Mouse (Mus musculus) intestine, embryonic 15.5 days (tissue): ENCODE measurements around the gene Phf1. TPM values are rescaled to one million over a fixed set of nuclear protein-coding genes. Genes with fewer than 3 reads are reported as not detected.
"Not testable (repeated sequence)": the region's sequence is repeated elsewhere in the genome, so short reads cannot be mapped to it uniquely, and the experiment has no call there.

Source experiments
- ATAC-seq: fragments of 200-750 bp; cut with Nextera tagmentation; 2 replicates; pipeline ENCODE4 v1.8.0; 2017; ENCODE audit warnings: moderate TSS enrichment, moderate library complexity
- H3K27ac ChIP-seq: fragments of 300-500 bp; sonication (generic); 2 replicates; pipeline ENCODE4 v1.5.1; 2015; ENCODE audit warnings: mild to moderate bottlenecking, inconsistent platforms
- H3K27me3 ChIP-seq: fragments of 300-500 bp; sonication (generic); replicated peaks from 2 replicates; pipeline ENCODE4 v1.6.1; 2015; ENCODE audit warnings: inconsistent platforms
- H3K36me3 ChIP-seq: fragments of 300-500 bp; sonication (generic); 2 replicates; pipeline ENCODE4 v1.6.1; 2015; ENCODE audit warnings: inconsistent platforms
- H3K4me1 ChIP-seq: fragments of 300-500 bp; sonication (generic); replicated peaks from 2 replicates; pipeline ENCODE4 v1.6.1; 2015; ENCODE audit warnings: inconsistent platforms
- H3K4me2 ChIP-seq: fragments of 300-500 bp; sonication (generic); replicated peaks from 2 replicates; pipeline ENCODE4 v1.6.1; 2015; ENCODE audit warnings: mild to moderate bottlenecking, inconsistent platforms
- H3K4me3 ChIP-seq: fragments of 300-500 bp; sonication (generic); replicated peaks from 2 replicates; pipeline ENCODE4 v1.5.1; 2015; ENCODE audit warnings: inconsistent platforms
- H3K9ac ChIP-seq: fragments of 300-500 bp; sonication (generic); 2 replicates; pipeline ENCODE4 v1.6.1; 2015; ENCODE audit warnings: inconsistent platforms
- H3K9me3 ChIP-seq: fragments of 300-500 bp; sonication (generic); 2 replicates; pipeline ENCODE4 v1.6.1; 2016; ENCODE audit warnings: inconsistent platforms
- WGBS: fragments of 180-500 bp; shearing (Covaris S2); methylation state at CpG from one replicate; pipeline ENCODE4 v1.1.7; 2015; 5-methylcytosine and 5-hydroxymethylcytosine counted together
- polyA plus RNA-seq: library from polyadenylated mRNA; unstranded; fragments of >200 nt; fragmentation: Nextera tagmentation; extraction: Ambion mirVana; gene quantifications from 2 replicates; pipeline ENCODE4 v1.2.1, GENCODE M21; 2015

Phf1 gene
- polyA plus RNA-seq, 1 experiment from 2014 or later: 6.9 TPM

GRCm38 (mm10) chr17:26972703-26973574 lies 40.1 kb downstream of the Phf1 start, which contains the start of gene Zbtb9:
Zbtb9 (plus strand) TSS chr17:26973167.
- Histone ChIP-seq H3K27me3 (no peaks in the 10 kb centered on the region), H3K4me1 (peaks cover 33% of the 10 kb centered on the region), H3K4me2 (peak within 1 kb of the TSS; percentile 88), H3K4me3 (peak within 1 kb of the TSS; percentile 89), H3K36me3 (peaks cover 14% of the 10 kb centered on the region; the same call in 1 of the 2 replicates), H3K9me3 (no peaks in the 10 kb centered on the region), H3K27ac (peak within 1 kb of the TSS; percentile 91), H3K9ac (peak within 1 kb of the TSS; percentile 91)
- peak; percentile 100 for ATAC-seq
- WGBS: under 1% methylated on average over 74 of the region's 75 CpGs

- no peak overlapping the region for H3K4me3 ChIP-seq
- H3K27ac ChIP-seq: no peak overlapping the region
- no peak overlapping the region for H3K9ac ChIP-seq
- peak overlapping the region; percentile 88; the same call in 1 of the 2 replicates for H3K4me2 ChIP-seq
- no peaks in the 10 kb centered on the region for H3K27me3 ChIP-seq
- H3K36me3 ChIP-seq: peaks cover 16% of the 10 kb centered on the region; the same call in 1 of the 2 replicates
- H3K4me1 ChIP-seq: peaks cover 33% of the 10 kb centered on the region
- ATAC-seq: no peak
- 93% methylated on average over 15 of the region's 15 CpGs for WGBS
- H3K9me3 ChIP-seq: no peaks in the 10 kb centered on the region
Observed at GRCm38 (mm10) chr17:26974547-26974946, 41.7 kb downstream of the Phf1 start.

GRCm38 (mm10) chr17:26975415-26975814 lies 42.6 kb downstream of the Phf1 start:
- no peak overlapping the region for H3K27ac ChIP-seq
- H3K27me3 ChIP-seq: no peaks in the 10 kb centered on the region
- no peak overlapping the region for H3K4me3 ChIP-seq
- H3K9ac ChIP-seq: no peak overlapping the region
- no peaks in the 10 kb centered on the region for H3K9me3 ChIP-seq
- no peak for ATAC-seq
- no peak overlapping the region for H3K4me2 ChIP-seq
- H3K4me1 ChIP-seq: peaks cover 33% of the 10 kb centered on the region
- peaks cover 16% of the 10 kb centered on the region; the same call in 1 of the 2 replicates for H3K36me3 ChIP-seq

- not testable (repeated sequence) for H3K9me3 ChIP-seq, ATAC-seq, H3K27me3 ChIP-seq, H3K27ac ChIP-seq, H3K4me3 ChIP-seq, H3K9ac ChIP-seq, H3K4me2 ChIP-seq
- 90% methylated on average over 6 of the region's 6 CpGs for WGBS
- Histone ChIP-seq H3K4me1 (peaks cover 22% of the 10 kb centered on the region), H3K36me3 (peaks cover 16% of the 10 kb centered on the region; the same call in 1 of the 2 replicates)
Observed at GRCm38 (mm10) chr17:26977354-26977753, 44.5 kb downstream of the Phf1 start.

GRCm38 (mm10) chr17:26979426-26979825 lies 46.6 kb downstream of the Phf1 start:
- H3K9ac ChIP-seq: no peak overlapping the region
- no peak overlapping the region for H3K4me3 ChIP-seq
- H3K4me2 ChIP-seq: no peak overlapping the region
- no peaks in the 10 kb centered on the region for H3K9me3 ChIP-seq
- no peaks in the 10 kb centered on the region for H3K27me3 ChIP-seq
- peaks cover 16% of the 10 kb centered on the region; the same call in 1 of the 2 replicates for H3K36me3 ChIP-seq
- ATAC-seq: no peak
- peaks cover 12% of the 10 kb centered on the region for H3K4me1 ChIP-seq
- 78% methylated on average over 2 of the region's 2 CpGs for WGBS
- no peak overlapping the region for H3K27ac ChIP-seq

GRCm38 (mm10) chr17:26981050-26981449 lies 48.2 kb downstream of the Phf1 start:
- Histone ChIP-seq H3K4me3 (no peak overlapping the region), H3K4me1 (0 out of 2 replicates have a peak, but pooled peaks cover 3% of the 10 kb centered on the region), H3K9me3 (no peaks in the 10 kb centered on the region), H3K27me3 (no peaks in the 10 kb centered on the region), H3K9ac (no peak overlapping the region), H3K27ac (no peak overlapping the region), H3K4me2 (no peak overlapping the region), H3K36me3 (peaks cover 10% of the 10 kb centered on the region; the same call in 1 of the 2 replicates)
- no peak for ATAC-seq
- WGBS: 62% methylated on average over 2 of the region's 2 CpGs

- H3K4me3 ChIP-seq: no peak overlapping the region
- 86% methylated on average over 4 of the region's 4 CpGs for WGBS
- no peaks in the 10 kb centered on the region for H3K27me3 ChIP-seq
- no peak overlapping the region for H3K9ac ChIP-seq
- no peaks in the 10 kb centered on the region for H3K36me3 ChIP-seq
- no peak overlapping the region for H3K27ac ChIP-seq
- no peak overlapping the region for H3K4me2 ChIP-seq
- H3K9me3 ChIP-seq: no peaks in the 10 kb centered on the region
- ATAC-seq: no peak
- H3K4me1 ChIP-seq: no peaks in the 10 kb centered on the region
Observed at GRCm38 (mm10) chr17:26983382-26983781, 50.5 kb downstream of the Phf1 start.

- no peak overlapping the region for H3K4me2 ChIP-seq
- H3K9ac ChIP-seq: no peak overlapping the region
- peak; percentile 47; the same call in 1 of the 2 replicates for ATAC-seq
- no peak overlapping the region for H3K4me3 ChIP-seq
- H3K27ac ChIP-seq: no peak overlapping the region
- no peaks in the 10 kb centered on the region; the same call in 1 of the 2 replicates for H3K4me1 ChIP-seq
- no peaks in the 10 kb centered on the region for H3K27me3 ChIP-seq
- 66% methylated on average over 10 of the region's 10 CpGs for WGBS
- no peaks in the 10 kb centered on the region for H3K36me3 ChIP-seq
- no peaks in the 10 kb centered on the region for H3K9me3 ChIP-seq
Observed at GRCm38 (mm10) chr17:26985503-26986179, 52.8 kb downstream of the Phf1 start.

Other genes starting within 250 kb of the Phf1 start
- 8.3 and 8.8 TPM in 2 replicates for gene Crebrf, start 217.4 kb upstream of the Phf1 start, polyA plus RNA-seq
- gene Bnip1, start 152.0 kb upstream of the Phf1 start, polyA plus RNA-seq: 48.7 and 50.1 TPM in 2 replicates
- gene Nkx2-5, start 88.0 kb upstream of the Phf1 start, polyA plus RNA-seq: 0.14 TPM in 1 of 2 replicates, not detected in the other
- gene Kifc5b, start 16.0 kb upstream of the Phf1 start, polyA plus RNA-seq: 5.1 and 6.5 TPM in 2 replicates
- 246 and 261 TPM in 2 replicates for gene Cuta, start 6.5 kb downstream of the Phf1 start, polyA plus RNA-seq
- gene Syngap1, start 8.2 kb downstream of the Phf1 start, polyA plus RNA-seq: 1.2 and 1.6 TPM in 2 replicates
- gene Zbtb9, start 40.1 kb downstream of the Phf1 start, polyA plus RNA-seq: 14.0 and 14.2 TPM in 2 replicates
- 7.3 and 8.1 TPM in 2 replicates for gene Bak1, start 96.0 kb downstream of the Phf1 start, polyA plus RNA-seq
- gene Itpr3, start 124.3 kb downstream of the Phf1 start, polyA plus RNA-seq: 13.0 and 14.5 TPM in 2 replicates
- gene Uqcc2, start 200.9 kb downstream of the Phf1 start, polyA plus RNA-seq: 266 and 272 TPM in 2 replicates
- gene Ip6k3, start 234.7 kb downstream of the Phf1 start, polyA plus RNA-seq: 0.06 and 0.14 TPM in 2 replicates